Mouse (Mus musculus): Measurements from ENCODE around the gene Tmem62. TPM values are rescaled to one million over a fixed set of nuclear protein-coding genes. Genes with fewer than 3 reads are reported as not detected.
"Not testable (repeated sequence)": the region's sequence is repeated elsewhere in the genome, so short reads cannot be mapped to it uniquely, and the experiment has no call there.

The Tmem62 gene
- total RNA-seq, 2 experiments from 2014 or later: 3.0 to 4.2 TPM

DNA sequence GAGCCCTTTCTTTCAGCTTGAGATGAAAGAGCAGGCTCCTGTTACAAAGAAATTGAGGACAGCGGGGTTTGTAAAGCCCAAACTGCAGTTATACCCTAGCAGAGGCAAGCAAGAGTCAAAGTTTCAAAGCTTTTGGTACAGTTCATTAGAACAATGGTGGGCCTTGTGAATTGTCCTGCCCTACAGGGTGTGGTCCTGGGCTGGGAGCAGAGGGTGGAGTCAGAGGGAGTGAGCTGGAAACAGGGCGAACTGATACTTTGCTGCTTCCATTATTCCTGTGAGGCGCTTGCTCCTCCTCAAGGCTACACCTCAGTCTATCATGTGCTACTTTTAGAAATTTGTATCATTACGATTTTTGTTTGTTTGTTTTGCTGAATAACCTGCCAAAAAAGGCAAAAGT lies 14.4 kb downstream of the Tmem62 start:
- DNase-seq (ENCODE audit: low spot score): no peak

DNA sequence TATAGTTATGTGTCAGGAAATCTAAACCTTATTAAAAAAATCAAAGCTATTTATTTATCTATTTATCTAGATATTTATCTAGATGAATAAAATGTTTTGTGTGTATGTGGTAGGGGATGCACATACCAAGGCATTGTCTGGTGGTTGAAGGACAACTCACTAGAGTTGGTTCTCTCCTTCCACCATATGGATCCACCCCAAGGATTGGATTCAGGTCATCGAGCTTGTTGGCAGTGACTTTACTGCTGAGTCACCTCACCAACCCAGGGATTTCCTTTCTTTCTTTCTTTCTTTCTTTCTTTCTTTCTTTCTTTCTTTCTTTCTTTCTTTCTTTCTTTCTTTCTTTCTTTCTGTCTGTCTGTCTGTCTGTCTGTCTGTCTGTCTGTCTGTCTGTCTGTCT lies 19.8 kb downstream of the Tmem62 start:
- not testable (repeated sequence) for DNase-seq (ENCODE audit: low spot score)

DNA sequence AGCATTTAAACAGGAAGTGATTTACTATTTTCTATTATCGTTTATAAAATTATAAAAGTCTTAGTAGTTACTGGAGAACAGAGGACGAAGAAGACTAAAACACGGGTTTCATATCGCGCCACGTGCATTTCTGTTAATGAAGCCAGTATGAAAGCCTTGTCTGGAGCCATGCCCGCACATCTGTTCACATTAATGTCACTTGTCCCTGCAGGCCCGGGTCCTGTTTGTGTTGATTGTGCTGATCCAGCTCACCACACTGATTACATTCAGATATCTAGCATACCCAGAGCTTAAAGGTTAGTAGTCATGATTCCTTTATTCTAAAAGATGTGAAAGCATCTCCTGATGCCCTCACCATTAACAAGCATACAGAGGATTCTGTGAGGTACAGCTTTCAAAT lies 22.0 kb downstream of the Tmem62 start:
- no peak for DNase-seq (ENCODE audit: low spot score)

DNA sequence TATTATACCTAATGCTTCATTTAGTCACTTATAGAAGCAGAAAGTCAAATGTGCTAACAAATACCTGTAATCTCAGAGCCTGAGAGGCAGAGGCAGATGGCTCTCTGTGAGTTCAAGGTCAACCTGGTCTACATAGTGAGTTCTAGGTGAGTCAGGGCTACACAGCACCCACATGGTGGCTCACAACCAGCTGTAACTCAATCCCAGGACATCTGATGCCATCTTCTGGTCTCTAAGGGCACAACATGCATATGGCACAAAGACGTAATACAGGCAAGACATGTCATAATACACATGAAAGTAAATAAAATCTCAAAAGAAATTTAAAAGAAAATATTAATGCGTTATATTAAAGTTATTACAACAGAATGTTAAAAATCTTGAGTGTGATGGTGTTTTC lies 26.8 kb downstream of the Tmem62 start:
- DNase-seq (ENCODE audit: low spot score): no peak

DNA sequence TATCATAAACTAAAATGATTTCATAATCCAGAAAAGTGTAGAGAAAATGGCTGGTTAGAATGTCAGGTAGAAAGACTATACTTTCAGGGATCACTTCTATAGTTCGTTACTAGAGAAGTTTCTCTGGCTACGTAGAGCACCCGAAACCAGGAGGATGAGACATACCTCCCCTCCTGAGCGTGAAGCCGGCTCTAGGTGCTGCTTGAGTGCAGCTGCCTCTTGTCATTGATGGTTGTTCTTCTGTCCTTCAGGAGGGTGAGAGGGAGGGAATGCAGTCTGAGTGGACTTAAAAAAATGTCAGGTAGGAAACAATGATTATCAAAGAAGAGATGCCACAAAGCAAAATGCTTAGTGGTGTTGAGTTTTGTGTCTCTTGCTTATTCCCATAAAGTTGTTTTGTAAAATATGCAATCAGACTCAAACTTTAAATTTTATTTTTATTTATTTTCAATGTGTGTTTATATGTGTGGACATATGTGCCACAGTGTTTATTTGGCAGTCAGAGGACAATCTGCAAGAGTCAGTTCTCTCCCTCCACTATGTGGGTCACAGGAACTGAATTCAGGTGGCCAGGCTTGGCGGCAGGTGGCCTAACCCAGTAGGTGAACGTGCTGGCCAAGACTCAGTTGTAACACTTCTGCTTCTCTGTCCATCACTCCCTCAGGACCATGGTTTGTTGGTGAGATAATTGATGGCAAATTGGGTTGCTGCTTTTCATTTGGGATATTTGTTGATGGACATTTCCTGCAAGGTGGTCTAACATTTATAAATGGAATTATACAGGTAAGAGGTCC lies 27.4 kb downstream of the Tmem62 start:
- DNase-seq (ENCODE audit: low spot score): no peak

DNA sequence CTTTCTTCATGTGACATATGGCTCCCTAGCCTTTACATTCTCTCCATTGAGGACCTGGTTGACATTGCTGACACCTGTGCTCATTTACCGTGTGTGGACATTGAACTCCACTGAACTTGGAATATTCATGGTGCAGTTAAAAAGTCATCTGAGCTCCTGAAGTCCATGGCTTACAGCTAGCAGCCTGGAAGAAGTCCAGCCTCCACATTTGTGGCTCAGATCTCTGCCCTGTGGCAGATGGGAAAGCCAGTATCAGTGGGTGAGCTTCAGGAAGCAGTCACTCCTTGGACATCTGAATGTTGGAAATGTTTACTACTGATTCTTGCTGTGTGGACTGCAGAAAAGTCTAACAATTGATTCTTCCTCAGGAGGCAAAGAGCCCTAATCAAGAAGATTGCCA lies 30.2 kb downstream of the Tmem62 start:
- no peak for DNase-seq (ENCODE audit: low spot score)

DNA sequence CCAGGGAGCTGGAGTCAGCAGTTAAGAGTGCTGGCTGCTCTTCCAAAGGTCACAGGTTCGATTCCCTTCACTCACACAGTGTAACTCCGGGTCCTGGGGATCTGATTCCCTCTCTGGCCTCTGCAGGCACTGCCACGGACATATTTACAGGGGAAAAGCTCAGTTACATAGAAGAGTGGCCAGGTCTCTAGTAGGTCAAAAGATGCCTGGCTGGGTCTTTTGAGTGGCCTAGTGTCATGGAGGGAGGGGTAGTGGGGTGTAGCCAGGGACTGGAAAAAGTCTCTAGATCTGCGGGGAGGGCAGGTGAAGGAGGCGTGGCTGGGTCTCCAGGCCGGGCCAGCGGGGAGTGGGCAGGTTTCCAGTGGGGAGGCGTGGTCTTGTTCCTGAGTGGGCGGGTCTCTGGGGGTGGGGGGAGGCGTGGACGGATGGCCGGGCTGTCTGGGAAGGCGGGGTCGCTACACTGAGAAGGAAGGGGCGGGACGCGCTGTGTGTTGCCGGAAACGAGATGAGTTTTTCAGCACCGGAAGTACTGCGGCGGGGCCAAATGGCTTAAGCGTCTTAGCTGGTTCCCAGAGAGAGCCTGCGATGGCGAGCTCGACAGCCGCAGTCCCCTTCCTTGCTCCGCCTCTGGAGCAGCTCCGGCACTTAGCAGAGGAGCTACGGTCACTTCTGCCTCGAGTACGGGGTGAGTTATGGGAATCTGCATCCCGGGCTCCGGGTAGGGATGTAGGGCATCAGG lies 31.3 kb downstream of the Tmem62 start, which contains the start of gene Ccndbp1:
TSS of gene Ccndbp1 (plus strand) at position 479 of the 739 bp plus-strand sequence.
- peak; percentile 91 for DNase-seq (ENCODE audit: low spot score)

DNA sequence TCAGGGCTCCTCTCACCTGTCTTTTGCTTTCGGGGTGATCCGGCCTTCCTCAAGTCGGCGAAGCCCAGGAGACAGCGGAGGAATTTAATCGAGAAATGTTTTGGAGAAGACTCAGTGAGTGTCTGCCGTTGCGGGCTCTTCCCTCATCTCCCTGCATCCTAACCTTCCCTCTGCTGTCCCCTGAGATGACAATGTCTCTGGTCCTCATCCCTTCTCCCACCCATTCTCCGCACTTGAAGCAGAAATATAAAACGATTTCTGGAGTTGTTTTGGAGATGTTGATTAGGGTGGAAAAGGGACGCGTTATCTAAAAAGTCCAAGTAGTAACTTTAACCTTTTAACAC lies 31.8 kb downstream of the Tmem62 start:
- no peak for DNase-seq (ENCODE audit: low spot score)

DNA sequence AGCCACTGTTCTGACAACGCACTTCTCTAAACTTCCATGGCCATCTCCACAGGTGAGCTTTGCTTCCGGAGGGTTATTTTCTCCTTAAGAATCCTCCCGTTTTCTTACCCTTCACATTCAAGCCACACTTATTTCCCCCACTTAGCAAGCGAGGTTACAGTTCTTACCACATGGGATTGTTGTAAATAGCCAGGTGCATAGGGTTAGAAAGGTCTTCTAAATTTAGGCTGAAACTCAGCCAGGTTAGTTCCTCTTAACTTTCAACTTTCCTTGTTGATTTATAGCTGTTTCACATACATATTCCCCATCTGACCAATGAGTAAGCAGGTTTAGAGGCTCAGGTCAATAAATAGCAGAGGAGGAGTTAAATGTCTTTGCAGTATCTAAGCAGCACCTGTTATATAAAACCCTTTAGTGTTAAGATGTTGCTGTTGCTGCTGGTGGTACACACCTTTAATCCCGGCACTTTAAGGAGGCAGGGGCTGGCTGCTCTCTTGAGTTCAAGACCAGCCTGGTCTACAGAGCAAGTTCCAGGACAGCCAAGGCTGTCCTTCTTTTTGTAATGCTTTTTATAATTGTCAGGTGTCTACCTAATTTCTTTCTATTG lies 32.4 kb downstream of the Tmem62 start:
- no peak for DNase-seq (ENCODE audit: low spot score)

DNA sequence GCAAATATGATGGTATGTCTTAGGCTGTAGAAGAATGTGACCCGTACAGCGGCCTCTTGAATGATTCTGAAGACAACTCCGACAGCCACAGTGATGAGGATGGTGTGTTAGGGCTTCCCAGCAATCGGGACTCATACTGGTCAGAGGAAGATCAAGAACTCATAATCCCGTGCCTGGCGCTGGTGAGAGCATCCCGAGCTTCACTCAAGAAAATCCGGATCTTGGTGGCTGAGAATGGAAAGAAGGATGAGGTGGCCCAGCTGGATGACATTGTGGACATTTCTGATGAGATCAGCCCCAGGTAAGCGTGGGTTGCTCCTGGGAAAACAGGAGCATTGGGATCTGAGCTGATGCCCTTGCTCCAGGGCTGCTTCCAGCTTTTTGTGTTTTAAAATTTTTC lies 35.9 kb downstream of the Tmem62 start:
- no peak for DNase-seq (ENCODE audit: low spot score)

DNA sequence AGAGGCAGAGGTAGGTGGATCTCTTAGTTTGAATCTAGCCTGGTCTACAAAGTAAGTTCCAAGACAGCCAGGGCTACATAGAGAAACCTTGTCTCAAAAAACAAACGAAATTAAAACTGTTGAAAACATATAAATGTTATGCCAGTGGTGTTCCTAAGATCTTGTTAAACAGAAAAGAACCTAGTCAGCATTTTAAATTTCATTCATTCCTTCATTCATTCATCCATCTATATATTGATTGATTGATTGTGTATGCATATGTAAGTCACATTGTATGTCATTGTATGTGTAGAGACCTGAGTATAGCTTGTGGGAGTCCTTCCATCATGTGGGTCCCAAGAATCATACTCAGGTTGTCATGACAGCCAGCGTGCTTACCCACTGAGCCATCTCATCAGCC lies 38.7 kb downstream of the Tmem62 start:
- DNase-seq (ENCODE audit: low spot score): no peak

DNA sequence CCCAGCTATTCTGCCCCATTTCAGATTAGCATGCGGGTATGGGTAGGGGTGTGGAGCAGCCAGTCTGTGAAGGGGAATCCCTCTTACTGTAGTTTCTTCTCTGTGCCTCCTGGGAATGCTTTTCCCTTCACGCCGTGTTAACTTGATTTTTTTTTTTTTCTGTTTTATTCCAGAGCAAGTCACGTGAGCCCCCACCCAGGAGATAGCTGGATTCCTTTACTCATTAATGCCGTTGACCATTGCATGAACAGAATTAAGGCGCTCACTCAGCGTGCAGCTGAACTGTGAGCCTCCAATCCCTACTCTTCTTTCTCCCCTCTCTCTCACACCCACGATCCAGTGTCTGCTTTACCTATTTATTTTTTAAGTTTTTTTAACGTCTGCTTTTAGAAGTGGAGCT lies 39.4 kb downstream of the Tmem62 start:
- DNase-seq (ENCODE audit: low spot score): no peak

DNA sequence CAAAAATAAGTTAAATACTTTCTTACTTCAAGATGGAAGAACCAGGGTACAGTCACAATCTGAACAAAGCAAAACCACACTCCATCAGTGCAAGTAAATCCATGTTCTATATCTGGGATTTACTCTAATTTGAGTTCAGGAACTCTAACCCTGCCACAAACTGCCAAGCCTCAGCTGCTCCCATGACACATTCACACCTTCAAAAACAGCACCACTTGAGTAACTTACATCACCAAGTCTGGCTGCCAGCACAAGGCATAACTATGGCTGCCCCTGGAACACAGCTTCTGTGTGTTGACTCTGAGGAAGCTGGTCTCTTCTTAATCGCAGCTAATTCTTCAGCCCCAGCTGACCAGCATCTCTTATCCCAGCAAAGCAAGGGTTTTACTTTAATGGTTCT lies 40.3 kb downstream of the Tmem62 start:
- peak; percentile 40 for DNase-seq (ENCODE audit: low spot score)

DNA sequence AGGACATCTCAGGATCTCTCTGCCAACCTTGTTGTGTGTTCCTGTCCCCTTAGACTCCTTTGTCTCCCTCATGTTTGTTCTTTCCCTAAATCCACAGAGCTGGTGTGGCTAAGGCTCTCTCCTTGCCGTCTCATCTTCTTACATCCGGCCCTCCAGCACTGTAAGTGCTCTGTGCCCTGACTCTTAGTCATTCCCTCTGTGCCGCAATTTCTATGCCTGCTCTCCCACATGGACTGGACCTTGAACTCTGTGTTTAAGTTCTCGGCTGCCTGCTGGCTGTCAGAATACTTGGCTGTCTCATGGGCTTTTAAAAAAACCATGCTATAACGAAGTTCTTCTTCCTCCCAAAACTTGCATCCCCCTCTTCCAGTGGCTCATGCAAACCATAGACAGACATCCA lies 46.1 kb downstream of the Tmem62 start:
- no peak for DNase-seq (ENCODE audit: low spot score)

DNA sequence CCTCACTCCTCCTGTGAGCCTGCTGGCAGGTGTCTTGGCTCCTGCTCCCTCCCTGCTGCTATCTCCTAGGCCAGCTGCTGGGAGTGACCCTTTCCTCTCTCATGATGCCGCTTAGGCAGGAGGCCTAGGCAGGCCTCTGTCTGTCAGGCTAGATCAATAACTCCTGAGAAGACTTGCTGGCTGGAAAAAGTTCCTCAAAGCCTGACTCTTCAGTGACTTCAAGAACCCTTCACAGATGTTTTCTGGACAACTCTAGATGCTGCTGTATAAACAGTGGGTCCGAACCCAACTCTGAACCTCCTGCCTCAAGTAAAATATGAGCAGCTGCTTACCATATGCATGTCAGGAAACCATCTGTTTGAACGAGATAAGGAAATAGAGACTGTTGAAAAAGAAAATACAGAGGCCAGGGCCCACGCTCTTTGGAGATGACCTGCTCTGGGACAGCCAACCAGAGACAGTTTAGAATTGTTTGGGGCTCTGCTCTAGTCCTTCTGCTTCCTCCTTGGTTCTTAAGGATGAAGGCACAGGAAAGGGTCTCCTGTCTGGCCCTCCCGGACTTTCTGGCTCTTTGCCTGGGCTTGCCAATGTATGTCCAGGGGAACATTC lies 60.0 kb downstream of the Tmem62 start, which contains the start of gene Epb42:
TSS of gene Epb42 (minus strand) at position 340 of the 609 bp plus-strand sequence.
- DNase-seq (ENCODE audit: low spot score): no peak

DNA sequence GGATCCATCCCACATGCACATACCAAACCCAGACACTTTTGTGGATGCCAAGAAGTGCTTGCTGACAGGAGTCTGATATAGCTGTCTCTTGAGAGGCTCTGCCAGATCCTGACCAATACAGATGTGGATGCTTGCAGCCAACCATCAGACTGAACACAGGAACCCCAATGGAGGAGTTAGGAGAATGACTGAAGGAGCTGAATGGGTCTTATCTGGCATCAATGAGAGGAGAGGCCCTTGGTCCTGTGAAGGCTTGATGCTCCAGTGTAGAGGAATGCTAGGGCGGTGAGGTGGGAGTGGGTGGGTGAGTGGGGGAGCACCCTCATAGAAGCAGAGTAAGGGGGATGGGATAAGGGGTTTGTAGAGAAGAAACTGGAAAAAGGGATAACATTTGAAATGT lies 62.0 kb downstream of the Tmem62 start:
- DNase-seq (ENCODE audit: low spot score): not testable (repeated sequence)

DNA sequence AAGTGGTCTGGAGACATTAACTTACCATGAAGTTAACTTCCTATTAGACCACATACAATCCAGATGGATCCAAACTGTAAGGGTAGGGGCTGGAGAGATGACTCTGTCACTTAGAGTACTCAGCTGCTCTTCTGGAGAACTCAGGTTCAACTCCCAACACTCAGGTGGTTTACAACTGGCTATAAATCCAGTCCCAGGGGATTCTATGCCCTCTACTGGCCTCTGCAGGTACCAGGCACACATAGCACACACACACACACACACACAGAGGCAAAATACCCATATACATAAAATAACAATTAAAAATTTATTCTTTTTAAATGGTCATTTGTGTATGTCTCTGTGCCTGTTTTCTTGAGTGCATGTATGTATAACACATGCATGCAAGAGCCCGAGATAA lies 62.6 kb downstream of the Tmem62 start:
- no peak for DNase-seq (ENCODE audit: low spot score)

DNA sequence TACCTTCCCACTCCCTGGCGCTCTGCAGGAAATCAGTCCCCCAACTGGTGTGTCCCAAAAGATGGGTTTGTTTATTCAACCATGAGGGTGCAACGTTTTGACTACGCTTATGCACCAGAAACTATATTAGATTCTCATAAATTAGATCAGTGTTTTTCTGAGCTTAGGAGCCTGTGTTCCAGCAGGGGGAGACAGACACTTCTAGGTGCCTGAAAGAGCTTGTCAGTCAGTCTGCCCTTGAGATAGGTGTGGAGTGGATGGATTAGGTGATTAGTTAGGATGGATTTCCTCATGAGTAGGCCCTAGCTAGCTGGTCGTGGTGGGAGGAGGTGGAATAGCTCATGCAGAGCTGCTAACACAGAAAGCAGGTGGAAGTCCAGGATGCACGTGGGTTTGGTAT lies 64.3 kb downstream of the Tmem62 start:
- DNase-seq (ENCODE audit: low spot score): peak; percentile 8

DNA sequence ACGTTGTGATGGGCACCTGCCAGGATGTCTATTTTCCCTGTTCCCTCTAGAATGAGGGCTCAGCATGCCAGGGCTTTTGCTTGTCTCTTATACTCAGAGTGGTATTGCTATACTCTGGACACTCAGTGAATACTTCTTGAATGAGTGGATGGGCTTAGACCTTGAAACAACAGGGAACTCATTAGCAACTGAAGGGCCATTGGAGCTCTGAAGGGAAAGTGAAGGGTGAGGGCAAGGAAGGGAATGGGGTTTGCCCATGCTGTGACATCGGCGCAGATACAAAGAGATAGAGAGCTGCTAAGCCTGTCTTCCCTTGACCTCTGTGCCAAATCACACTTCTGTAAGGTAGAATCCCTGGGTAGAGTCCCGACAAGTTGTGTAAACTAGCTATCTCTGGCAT lies 68.8 kb downstream of the Tmem62 start:
- no peak for DNase-seq (ENCODE audit: low spot score)

DNA sequence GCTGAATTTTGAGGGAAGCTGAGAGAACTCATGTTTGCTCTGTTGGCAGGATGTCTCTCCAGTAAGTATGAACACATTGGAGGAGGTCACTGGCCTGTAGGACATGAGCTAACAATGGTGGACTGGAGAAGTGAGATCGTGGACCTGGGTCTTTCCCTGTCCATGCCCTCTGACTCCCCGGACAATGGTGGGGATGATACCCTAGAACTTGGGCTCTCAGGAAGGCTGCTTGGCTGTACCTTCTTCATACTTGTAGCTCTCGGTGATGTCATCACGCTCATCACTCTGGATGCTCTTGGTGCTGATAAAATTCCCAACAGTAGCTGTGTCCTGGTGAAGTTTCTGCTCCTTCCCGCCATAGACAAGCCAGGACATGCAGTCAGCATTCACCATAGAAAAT lies 75.4 kb downstream of the Tmem62 start:
- DNase-seq (ENCODE audit: low spot score): no peak

DNA sequence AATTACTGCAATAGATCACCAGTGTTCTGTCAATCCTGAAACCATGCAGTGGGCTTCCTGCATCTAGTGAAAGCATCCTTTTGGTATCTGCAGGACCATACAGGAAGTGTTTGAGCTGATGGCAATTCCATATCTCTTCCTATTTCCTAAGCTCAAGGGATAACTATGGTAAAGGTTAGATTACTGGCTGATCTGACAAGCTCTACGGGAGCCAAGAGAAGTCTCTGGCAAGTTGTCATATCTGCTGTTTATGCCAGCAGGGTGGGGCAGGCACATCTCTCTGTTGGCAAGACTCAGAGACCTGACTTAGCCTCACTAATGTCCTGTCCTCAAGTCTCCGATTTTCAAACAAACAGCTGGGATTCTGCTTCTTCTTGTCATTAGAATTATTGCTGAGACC lies 77.2 kb downstream of the Tmem62 start:
- DNase-seq (ENCODE audit: low spot score): peak; percentile 3

DNA sequence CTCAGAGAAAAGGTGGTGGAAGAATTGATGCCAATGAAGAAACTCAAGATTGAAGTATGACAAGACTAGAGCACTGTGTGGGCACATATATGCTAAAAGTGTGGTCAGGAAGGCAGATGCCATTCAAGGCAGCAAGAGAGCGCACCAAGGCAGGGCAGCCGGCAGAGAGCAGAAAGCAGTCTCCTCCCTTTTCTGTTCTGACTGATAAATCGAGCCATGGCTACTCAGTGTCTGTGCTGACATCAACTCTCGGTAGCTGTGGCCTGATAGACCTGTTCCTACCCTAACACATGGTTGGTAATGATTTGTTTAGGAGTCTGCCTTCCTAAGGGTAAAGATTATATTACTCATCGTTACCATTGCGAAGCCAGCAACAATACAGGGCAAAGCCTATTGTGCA lies 79.1 kb downstream of the Tmem62 start:
- DNase-seq (ENCODE audit: low spot score): no peak

Data from gastrocnemius, adult 18-20 months (tissue).